Mouse (Mus musculus): ENCODE measurements around the gene Ccdc175. TPM values are rescaled to one million over a fixed set of nuclear protein-coding genes. Genes with fewer than 3 reads are reported as not detected.

Gene Ccdc175
- total and polyA plus RNA-seq, 3 experiments = not detected

DNA sequence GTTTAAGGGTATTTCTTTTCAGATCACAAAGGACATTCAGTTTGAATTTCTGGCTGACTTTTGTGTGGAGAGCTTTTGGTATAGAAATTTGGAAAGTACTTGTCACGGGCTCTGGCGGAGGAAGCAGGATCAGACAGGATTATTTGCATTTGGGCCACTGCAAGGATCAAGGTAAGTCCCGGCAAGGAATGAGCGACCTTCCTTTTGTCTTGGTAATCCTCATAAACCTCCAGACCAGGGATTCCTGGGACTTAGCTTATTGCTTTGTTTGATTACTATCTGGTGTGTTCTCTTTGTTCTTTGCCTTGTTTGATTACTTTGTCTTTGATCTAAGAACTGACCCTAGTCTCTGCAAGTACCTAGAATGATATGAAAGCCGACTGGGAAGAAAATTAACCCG, 131.0 kb downstream of the Ccdc175 start:
- Histone ChIP-seq H3K4me2 (ENCODE audit: insufficient read depth, low read depth, poor library complexity, severe bottlenecking) (no peak overlapping the region), H3K27me3 (replicated peaks) (no peaks in the 10 kb centered on the region), H3K79me2 (replicated peaks; ENCODE audit: control insufficient read depth, extremely low read depth, insufficient read depth, poor library complexity, severe bottlenecking) (no peaks in the 10 kb centered on the region), H3K9ac (ENCODE audit: insufficient read depth, low read depth) (no peak overlapping the region), H3K27ac (ENCODE audit: insufficient read depth, low read depth) (no peak overlapping the region), H3K36me3 (replicated peaks in 1 of 2; ENCODE audit: control insufficient read depth in 1 of 2, insufficient read depth in 1 of 2, low read length in 1 of 2) (no peaks in the 10 kb centered on the region), H3K9me3 (replicated peaks; ENCODE audit: low read length) (peaks cover 8% of the 10 kb centered on the region), H3K4me1 (ENCODE audit: control insufficient read depth in 1 of 2, insufficient read depth in 2 of 2) (no peaks in the 10 kb centered on the region), H3K4me3 (replicated peaks in 1 of 3; ENCODE audit: low read depth in 2 of 3, low read length in 2 of 3, poor library complexity in 1 of 3) (no peak overlapping the region)
- dilution Hi-C loops (cut with MboI; ENCODE audit: extremely low pct_ligation_motif_present, extremely low pct_unique_long_range_greater_than_20kb, low sequenced_read_pairs) (no loop called here), in situ Hi-C loops (cut with MboI; ENCODE audit: low pct_ligation_motif_present, low pct_unique_long_range_greater_than_20kb, low sequenced_read_pairs) (no loop called here)
- no peak for TF ChIP-seq CTCF (conservative IDR thresholded peaks at IDR 0.05 in 1 of 2, IDR thresholded peaks at IDR 0.05 in 1 of 2; ENCODE audit: low read depth in 2 of 2, low read length in 2 of 2)
- no peak for TF ChIP-seq RAD21 (IDR thresholded peaks at IDR 0.05; ENCODE audit: low read depth, low read length)
- TF ChIP-seq NRF1 (IDR thresholded peaks at IDR 0.05; ENCODE audit: low read depth, low read length) = no peak
- no peak for TF ChIP-seq ETS1 (conservative IDR thresholded peaks at IDR 0.05; ENCODE audit: low read depth, low read length)
- TF ChIP-seq MAFK (IDR thresholded peaks at IDR 0.05; ENCODE audit: insufficient replicate concordance, low read length) = no peak
- no peak for TF ChIP-seq HCFC1 (IDR thresholded peaks at IDR 0.05; ENCODE audit: low read depth, low read length)
- TF ChIP-seq UBTF (IDR thresholded peaks at IDR 0.05; ENCODE audit: low read depth, low read length) = no peak
- no peak for TF ChIP-seq CHD1 (IDR thresholded peaks at IDR 0.05; ENCODE audit: low read depth, low read length)
- TF ChIP-seq BHLHE40 (IDR thresholded peaks at IDR 0.05; ENCODE audit: low read depth, low read length) = no peak
- DNase-seq (ENCODE audit: extremely low read depth) = no peak

DNA sequence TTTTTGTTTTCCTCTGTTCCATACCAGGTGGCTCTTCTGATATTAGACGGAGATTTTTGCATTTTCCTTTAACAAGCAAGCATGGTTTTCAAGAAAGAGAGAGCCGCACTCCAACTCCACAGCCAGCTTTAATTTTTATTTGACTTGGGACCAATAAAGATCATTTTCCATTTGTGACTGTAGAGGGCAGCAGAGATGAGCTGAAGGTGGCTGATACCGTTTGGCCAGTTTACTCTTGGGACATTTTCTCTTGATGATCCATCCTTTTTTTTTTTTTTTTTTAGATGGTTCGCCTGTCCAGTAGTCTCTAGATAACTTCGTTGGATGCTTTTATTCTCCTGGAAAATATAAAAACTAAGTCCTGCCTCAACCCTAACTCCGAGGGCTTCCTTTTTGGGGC, 131.5 kb downstream of the Ccdc175 start:
- DNase-seq (ENCODE audit: extremely low read depth) = peak; percentile 41
- Histone ChIP-seq H3K4me1 (ENCODE audit: control insufficient read depth in 1 of 2, insufficient read depth in 2 of 2) (peaks cover 0 to under 1% of the 10 kb centered on the region in 2 experiments; a peak in 2 of 4 replicates), H3K4me2 (ENCODE audit: insufficient read depth, low read depth, poor library complexity, severe bottlenecking) (no peak overlapping the region), H3K27me3 (replicated peaks) (no peaks in the 10 kb centered on the region), H3K36me3 (replicated peaks in 1 of 2; ENCODE audit: control insufficient read depth in 1 of 2, insufficient read depth in 1 of 2, low read length in 1 of 2) (no peaks in the 10 kb centered on the region), H3K4me3 (replicated peaks in 1 of 3; ENCODE audit: low read depth in 2 of 3, low read length in 2 of 3, poor library complexity in 1 of 3) (no peak overlapping the region), H3K9me3 (replicated peaks; ENCODE audit: low read length) (peaks cover 8% of the 10 kb centered on the region), H3K27ac (ENCODE audit: insufficient read depth, low read depth) (no peak overlapping the region), H3K79me2 (replicated peaks; ENCODE audit: control insufficient read depth, extremely low read depth, insufficient read depth, poor library complexity, severe bottlenecking) (no peaks in the 10 kb centered on the region), H3K9ac (ENCODE audit: insufficient read depth, low read depth) (no peak overlapping the region)
- no peak for TF ChIP-seq POLR2A (IDR thresholded peaks at IDR 0.05; ENCODE audit: low read depth, low read length)
- TF ChIP-seq POLR2AphosphoS2 (IDR thresholded peaks at IDR 0.05; ENCODE audit: low read depth, low read length) = no peak
- peak; percentile 37 to 67; a peak in 3 of 4 replicates for TF ChIP-seq CTCF (conservative IDR thresholded peaks at IDR 0.05 in 1 of 2, IDR thresholded peaks at IDR 0.05 in 1 of 2; ENCODE audit: low read depth in 2 of 2, low read length in 2 of 2)
- no peak for TF ChIP-seq MAFK (IDR thresholded peaks at IDR 0.05; ENCODE audit: insufficient replicate concordance, low read length)
- no peak for TF ChIP-seq E2F4 (IDR thresholded peaks at IDR 0.05; ENCODE audit: insufficient replicate concordance, low read depth, low read length)
- TF ChIP-seq RAD21 (IDR thresholded peaks at IDR 0.05; ENCODE audit: low read depth, low read length) = peak; percentile 56
- no peak for TF ChIP-seq MXI1 (IDR thresholded peaks at IDR 0.05; ENCODE audit: low read depth, low read length)
- no peak for TF ChIP-seq USF1 (IDR thresholded peaks at IDR 0.05; ENCODE audit: low read depth, low read length)
- TF ChIP-seq PAX5 (IDR thresholded peaks at IDR 0.05; ENCODE audit: low read length) = no peak
- no peak for TF ChIP-seq ELF1 (IDR thresholded peaks at IDR 0.05; ENCODE audit: low read depth, low read length)
- no peak for TF ChIP-seq MYC (IDR thresholded peaks at IDR 0.05; ENCODE audit: low read depth, low read length)
- TF ChIP-seq ZNF384 (IDR thresholded peaks at IDR 0.05; ENCODE audit: low read depth, low read length) = peak; percentile 67
- no peak for TF ChIP-seq ZC3H11A (IDR thresholded peaks at IDR 0.05; ENCODE audit: low read depth, low read length)
- no peak for TF ChIP-seq IRF4 (IDR thresholded peaks at IDR 0.05; ENCODE audit: low read depth, low read length)
- TF ChIP-seq SMC3 (IDR thresholded peaks at IDR 0.05; ENCODE audit: low read depth, low read length) = peak; percentile 20
- in situ Hi-C loops (cut with MboI; ENCODE audit: low pct_ligation_motif_present, low pct_unique_long_range_greater_than_20kb, low sequenced_read_pairs) = no loop called here
- dilution Hi-C loops (cut with MboI; ENCODE audit: extremely low pct_ligation_motif_present, extremely low pct_unique_long_range_greater_than_20kb, low sequenced_read_pairs) = no loop called here

Data from CH12.LX (cell line).